Mouse (Mus musculus): Measurements from ENCODE around the gene Pik3r6. TPM values are rescaled to one million over a fixed set of nuclear protein-coding genes. Genes with fewer than 3 reads are reported as not detected.

Pik3r6 gene
- polyA plus RNA-seq, 1 experiment: 0.05 TPM

DNA sequence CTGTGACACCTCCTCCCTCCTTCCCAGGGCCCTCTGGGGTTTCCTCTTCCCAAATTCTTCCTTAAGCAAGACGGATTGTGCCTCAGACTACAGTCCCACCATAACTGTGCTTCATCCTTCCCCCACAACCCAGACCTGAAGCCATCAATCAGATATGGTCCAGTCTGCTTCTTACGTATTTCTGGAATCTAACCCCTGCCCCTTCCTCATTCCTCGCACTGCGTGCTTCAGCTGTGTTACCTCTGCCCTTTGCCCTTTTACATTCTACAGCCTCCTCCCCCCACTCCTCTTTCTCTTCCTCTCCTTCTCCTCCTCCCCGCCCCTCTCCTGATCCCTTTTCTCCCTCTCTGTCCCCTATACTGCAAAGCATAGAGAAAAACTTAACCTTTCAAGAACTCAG is 88.9 kb downstream of the Pik3r6 start:
- Histone ChIP-seq H3ac (ENCODE audit: control insufficient read depth, insufficient read length) (no peak overlapping the region), H3K4me2 (ENCODE audit: low read depth) (no peak overlapping the region), H3K27me3 (ENCODE audit: control insufficient read depth, insufficient read depth, insufficient read length) (peaks cover 5% of the 10 kb centered on the region), H3K36me3 (ENCODE audit: control insufficient read depth, insufficient read depth) (no peaks in the 10 kb centered on the region), H3K79me2 (ENCODE audit: control insufficient read depth, insufficient read depth) (no peaks in the 10 kb centered on the region), H3K4me3 (no peak overlapping the region)
- TF ChIP-seq CEBPB (IDR thresholded peaks at IDR 0.05; ENCODE audit: insufficient read depth, poor library complexity, severe bottlenecking) (no peak), REST (IDR thresholded peaks at IDR 0.05; ENCODE audit: insufficient read depth, insufficient read length) (no peak), POLR2A (IDR thresholded peaks at IDR 0.05; ENCODE audit: insufficient read length, low read depth) (no peak), POLR2AphosphoS2 (IDR thresholded peaks at IDR 0.05; ENCODE audit: insufficient read length, low read depth) (no peak), MYOD1 (IDR thresholded peaks at IDR 0.05; ENCODE audit: control insufficient read depth in 1 of 3, insufficient read length in 2 of 3, low read depth in 2 of 3) (no peak), TCF3 (IDR thresholded peaks at IDR 0.05; ENCODE audit: insufficient read length, low read depth) (no peak), SRF (IDR thresholded peaks at IDR 0.05; ENCODE audit: control insufficient read depth, insufficient read length, low read depth) (no peak), USF1 (IDR thresholded peaks at IDR 0.05; ENCODE audit: low read depth) (no peak), MAX (IDR thresholded peaks at IDR 0.05; ENCODE audit: low read depth) (no peak)

DNA sequence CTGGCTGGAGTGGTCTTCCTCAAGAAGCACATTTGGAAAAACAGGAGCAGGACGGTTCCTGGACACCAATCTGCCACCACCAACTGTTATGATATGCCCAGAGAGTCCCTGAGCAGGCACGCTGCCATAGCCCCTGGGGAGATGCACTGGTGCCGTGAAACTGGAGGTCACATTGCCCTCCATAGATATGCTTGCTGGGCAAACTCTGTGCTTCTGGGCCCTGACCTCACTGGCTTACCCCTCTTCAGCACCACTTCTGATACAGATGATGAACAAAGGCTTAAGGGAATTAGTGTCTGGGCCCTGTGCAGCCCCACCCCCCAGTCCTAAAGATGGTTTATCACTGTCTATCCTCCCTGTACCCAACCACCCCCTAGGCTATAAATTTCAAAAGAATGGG is 90.4 kb downstream of the Pik3r6 start:
- no peak overlapping the region for H3K4me2 ChIP-seq (ENCODE audit: low read depth)
- TF ChIP-seq TCF3 (IDR thresholded peaks at IDR 0.05; ENCODE audit: insufficient read length, low read depth): no peak
- no peak overlapping the region for H3K4me3 ChIP-seq
- no peaks in the 10 kb centered on the region for H3K79me2 ChIP-seq (ENCODE audit: control insufficient read depth, insufficient read depth)
- H3K27me3 ChIP-seq (ENCODE audit: control insufficient read depth, insufficient read depth, insufficient read length): peaks cover 5% of the 10 kb centered on the region
- H3K36me3 ChIP-seq (ENCODE audit: control insufficient read depth, insufficient read depth): no peaks in the 10 kb centered on the region
- H3ac ChIP-seq (ENCODE audit: control insufficient read depth, insufficient read length): no peak overlapping the region

DNA sequence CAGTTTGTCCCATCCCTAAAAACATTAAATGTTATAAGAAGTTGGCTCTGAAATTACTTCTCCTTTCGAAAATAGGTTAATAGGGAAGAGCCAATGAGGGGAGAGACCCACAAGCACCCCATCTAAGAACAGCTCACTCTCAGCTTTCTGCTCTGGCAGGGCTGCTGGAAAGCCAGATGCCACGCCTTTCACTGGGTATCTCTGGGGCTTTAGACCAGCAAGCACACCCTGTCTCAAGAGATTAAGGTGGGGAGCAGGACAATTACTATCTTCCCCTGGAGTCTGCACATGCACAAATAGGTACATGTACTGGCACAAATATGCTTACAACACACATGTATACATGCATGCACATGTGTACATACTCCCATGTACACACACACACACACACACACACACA is 95.1 kb downstream of the Pik3r6 start:
- H3K4me3 ChIP-seq: no peak overlapping the region
- H3K79me2 ChIP-seq (ENCODE audit: control insufficient read depth, insufficient read depth): no peaks in the 10 kb centered on the region
- TF ChIP-seq TCF3 (IDR thresholded peaks at IDR 0.05; ENCODE audit: insufficient read length, low read depth) (no peak), MAX (IDR thresholded peaks at IDR 0.05; ENCODE audit: low read depth) (no peak), MYOG (IDR thresholded peaks at IDR 0.05; ENCODE audit: control insufficient read depth in 1 of 3, insufficient read depth in 1 of 3, insufficient read length in 2 of 3, low read depth in 2 of 3) (no peak), REST (IDR thresholded peaks at IDR 0.05; ENCODE audit: insufficient read depth, insufficient read length) (no peak), MYOD1 (IDR thresholded peaks at IDR 0.05; ENCODE audit: control insufficient read depth in 1 of 3, insufficient read length in 2 of 3, low read depth in 2 of 3) (no peak), POLR2A (IDR thresholded peaks at IDR 0.05; ENCODE audit: insufficient read length, low read depth) (no peak), CEBPB (IDR thresholded peaks at IDR 0.05; ENCODE audit: insufficient read depth, poor library complexity, severe bottlenecking) (no peak), E2F4 (IDR thresholded peaks at IDR 0.05; ENCODE audit: insufficient read depth) (no peak), POLR2AphosphoS2 (IDR thresholded peaks at IDR 0.05; ENCODE audit: insufficient read length, low read depth) (no peak), USF1 (IDR thresholded peaks at IDR 0.05; ENCODE audit: low read depth) (no peak), SRF (IDR thresholded peaks at IDR 0.05; ENCODE audit: control insufficient read depth, insufficient read length, low read depth) (no peak), TCF12 (IDR thresholded peaks at IDR 0.05; ENCODE audit: insufficient read depth, poor library complexity, severe bottlenecking) (no peak)
- no peaks in the 10 kb centered on the region for H3K27me3 ChIP-seq (ENCODE audit: control insufficient read depth, insufficient read depth, insufficient read length)
- H3K4me2 ChIP-seq (ENCODE audit: low read depth): no peak overlapping the region
- H3ac ChIP-seq (ENCODE audit: control insufficient read depth, insufficient read length): no peak overlapping the region
- H3K36me3 ChIP-seq (ENCODE audit: control insufficient read depth, insufficient read depth): no peaks in the 10 kb centered on the region

DNA sequence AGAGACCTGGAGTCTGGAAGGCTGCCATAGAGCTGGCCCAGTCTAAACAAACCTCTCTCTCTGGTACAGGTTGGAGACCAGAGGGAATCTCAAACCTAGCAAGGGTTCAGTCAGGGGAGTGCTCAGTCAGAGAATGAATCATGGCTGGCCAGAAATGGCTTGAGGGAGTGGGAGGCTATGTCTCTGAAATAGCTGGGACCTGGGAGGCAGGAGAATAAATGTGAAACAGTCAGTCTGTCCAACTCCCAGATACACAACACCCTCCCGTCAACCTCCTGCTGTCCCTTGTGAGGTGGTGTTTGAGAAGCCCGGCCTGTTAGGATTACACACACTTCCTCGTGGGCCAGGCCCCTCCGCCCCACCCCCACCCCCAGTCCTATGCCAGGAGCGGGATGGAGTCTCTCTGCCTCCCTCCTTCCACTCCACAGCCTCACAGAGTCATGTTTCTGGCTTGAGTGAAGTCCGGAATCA is 97.8 kb downstream of the Pik3r6 start:
- Histone ChIP-seq H3K36me3 (ENCODE audit: control insufficient read depth, insufficient read depth) (no peaks in the 10 kb centered on the region), H3K79me2 (ENCODE audit: control insufficient read depth, insufficient read depth) (no peaks in the 10 kb centered on the region), H3K27me3 (ENCODE audit: control insufficient read depth, insufficient read depth, insufficient read length) (no peaks in the 10 kb centered on the region), H3K4me2 (ENCODE audit: low read depth) (no peak overlapping the region), H3K4me3 (no peak overlapping the region), H3ac (ENCODE audit: control insufficient read depth, insufficient read length) (no peak overlapping the region)
- TF ChIP-seq POLR2AphosphoS2 (IDR thresholded peaks at IDR 0.05; ENCODE audit: insufficient read length, low read depth): no peak
- no peak for TF ChIP-seq E2F4 (IDR thresholded peaks at IDR 0.05; ENCODE audit: insufficient read depth)
- no peak for TF ChIP-seq POLR2A (IDR thresholded peaks at IDR 0.05; ENCODE audit: insufficient read length, low read depth)
- no peak for TF ChIP-seq USF1 (IDR thresholded peaks at IDR 0.05; ENCODE audit: low read depth)
- no peak for TF ChIP-seq REST (IDR thresholded peaks at IDR 0.05; ENCODE audit: insufficient read depth, insufficient read length)
- no peak for TF ChIP-seq MYOG (IDR thresholded peaks at IDR 0.05; ENCODE audit: control insufficient read depth in 1 of 3, insufficient read depth in 1 of 3, insufficient read length in 2 of 3, low read depth in 2 of 3)
- TF ChIP-seq TCF3 (IDR thresholded peaks at IDR 0.05; ENCODE audit: insufficient read length, low read depth): no peak
- TF ChIP-seq MAX (IDR thresholded peaks at IDR 0.05; ENCODE audit: low read depth): no peak
- no peak for TF ChIP-seq TCF12 (IDR thresholded peaks at IDR 0.05; ENCODE audit: insufficient read depth, poor library complexity, severe bottlenecking)
- TF ChIP-seq CEBPB (IDR thresholded peaks at IDR 0.05; ENCODE audit: insufficient read depth, poor library complexity, severe bottlenecking): no peak
- TF ChIP-seq SRF (IDR thresholded peaks at IDR 0.05; ENCODE audit: control insufficient read depth, insufficient read length, low read depth): no peak
- TF ChIP-seq MYOD1 (IDR thresholded peaks at IDR 0.05; ENCODE audit: control insufficient read depth in 1 of 3, insufficient read length in 2 of 3, low read depth in 2 of 3): no peak

DNA sequence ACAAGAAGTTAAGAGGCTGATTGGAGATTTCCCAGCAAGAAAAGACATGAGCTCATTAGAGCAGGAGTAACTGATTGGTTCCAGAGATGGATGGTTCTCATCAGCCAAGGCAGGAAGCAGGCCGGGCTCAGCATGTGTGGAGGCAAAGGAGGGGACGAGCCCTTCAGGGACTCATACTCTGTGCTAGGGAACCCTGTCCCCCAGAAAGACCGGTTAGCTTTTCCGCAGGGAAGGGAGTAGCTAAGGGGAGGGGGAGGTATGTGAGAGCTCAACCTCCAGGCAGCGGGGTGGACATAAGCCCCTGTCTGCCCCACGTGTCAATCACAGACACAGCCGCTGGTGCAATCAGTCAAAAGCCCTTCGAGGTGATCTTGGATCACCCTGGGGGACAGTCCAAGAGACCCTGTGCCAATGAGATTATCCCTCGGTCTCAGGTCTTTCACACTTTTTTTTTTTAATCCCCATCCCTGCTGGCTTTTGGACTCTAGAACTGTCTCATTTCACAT is 98.7 kb downstream of the Pik3r6 start:
- Histone ChIP-seq H3K79me2 (ENCODE audit: control insufficient read depth, insufficient read depth) (no peaks in the 10 kb centered on the region), H3K4me2 (ENCODE audit: low read depth) (no peak overlapping the region), H3K36me3 (ENCODE audit: control insufficient read depth, insufficient read depth) (no peaks in the 10 kb centered on the region), H3ac (ENCODE audit: control insufficient read depth, insufficient read length) (no peak overlapping the region), H3K4me3 (no peak overlapping the region), H3K27me3 (ENCODE audit: control insufficient read depth, insufficient read depth, insufficient read length) (no peaks in the 10 kb centered on the region)
- TF ChIP-seq USF1 (IDR thresholded peaks at IDR 0.05; ENCODE audit: low read depth): no peak
- no peak for TF ChIP-seq TCF3 (IDR thresholded peaks at IDR 0.05; ENCODE audit: insufficient read length, low read depth)
- TF ChIP-seq CEBPB (IDR thresholded peaks at IDR 0.05; ENCODE audit: insufficient read depth, poor library complexity, severe bottlenecking): no peak
- no peak for TF ChIP-seq E2F4 (IDR thresholded peaks at IDR 0.05; ENCODE audit: insufficient read depth)
- TF ChIP-seq TCF12 (IDR thresholded peaks at IDR 0.05; ENCODE audit: insufficient read depth, poor library complexity, severe bottlenecking): no peak
- TF ChIP-seq MAX (IDR thresholded peaks at IDR 0.05; ENCODE audit: low read depth): no peak
- no peak for TF ChIP-seq REST (IDR thresholded peaks at IDR 0.05; ENCODE audit: insufficient read depth, insufficient read length)
- TF ChIP-seq POLR2A (IDR thresholded peaks at IDR 0.05; ENCODE audit: insufficient read length, low read depth): no peak
- TF ChIP-seq MYOD1 (IDR thresholded peaks at IDR 0.05; ENCODE audit: control insufficient read depth in 1 of 3, insufficient read length in 2 of 3, low read depth in 2 of 3): no peak
- no peak for TF ChIP-seq POLR2AphosphoS2 (IDR thresholded peaks at IDR 0.05; ENCODE audit: insufficient read length, low read depth)
- TF ChIP-seq SRF (IDR thresholded peaks at IDR 0.05; ENCODE audit: control insufficient read depth, insufficient read length, low read depth): no peak
- no peak for TF ChIP-seq MYOG (IDR thresholded peaks at IDR 0.05; ENCODE audit: control insufficient read depth in 1 of 3, insufficient read depth in 1 of 3, insufficient read length in 2 of 3, low read depth in 2 of 3)
